Mouse (Mus musculus) left cerebral cortex, adult 2 months (tissue): Measurements from ENCODE around the gene Cbfa2t2. TPM values are rescaled to one million over a fixed set of nuclear protein-coding genes. Genes with fewer than 3 reads are reported as not detected.
A peak's percentile ranks its signal among the peaks of the same experiment; 100 is the strongest.

Experiments used
- DNase-seq, 2 experiments: peaks; one replicate each; pipeline ENCODE4 v3.0.0; 2021 to 2022; ENCODE audit warnings: low spot score in 2 of 2, mixed read lengths in 1 of 2; ENCODE audit errors: extremely low spot score in 1 of 2
- H3K27ac ChIP-seq: fragments of 200-600 bp; 2 replicates; pipeline ENCODE4 v1.8.1; 2022
- H3K4me3 ChIP-seq: fragments of 200-600 bp; 2 replicates; pipeline ENCODE4 v1.8.1; 2022
- CTCF ChIP-seq: fragments of 200-600 bp; IDR thresholded peaks from 2 replicates; pipeline ENCODE4 v1.8.1; 2022; ENCODE audit warnings: antibody characterized with exemption, mild to moderate bottlenecking, moderate library complexity
- intact Hi-C: fragments of 180-260 bp; cut with DNase I; formaldehyde crosslinking; loops from one replicate; pipeline ENCODE4 v1.15.1; 2025
- total RNA-seq, 2 experiments: library from RNA; stranded (reverse); gene quantifications; 2 replicates each; pipeline ENCODE4 v1.2.3; 2021

Cbfa2t2 gene
- total RNA-seq, 2 experiments from 2014 or later = 54.3 to 57.4 TPM

GRCm38 (mm10) chr2:154548688-154549087 is 112.4 kb downstream of the Cbfa2t2 start:
- intact Hi-C loops = no loop called here
- H3K27ac ChIP-seq = no peak overlapping the region
- no peak overlapping the region for H3K4me3 ChIP-seq
- TF ChIP-seq CTCF = no peak
- no peak for DNase-seq

DNA sequence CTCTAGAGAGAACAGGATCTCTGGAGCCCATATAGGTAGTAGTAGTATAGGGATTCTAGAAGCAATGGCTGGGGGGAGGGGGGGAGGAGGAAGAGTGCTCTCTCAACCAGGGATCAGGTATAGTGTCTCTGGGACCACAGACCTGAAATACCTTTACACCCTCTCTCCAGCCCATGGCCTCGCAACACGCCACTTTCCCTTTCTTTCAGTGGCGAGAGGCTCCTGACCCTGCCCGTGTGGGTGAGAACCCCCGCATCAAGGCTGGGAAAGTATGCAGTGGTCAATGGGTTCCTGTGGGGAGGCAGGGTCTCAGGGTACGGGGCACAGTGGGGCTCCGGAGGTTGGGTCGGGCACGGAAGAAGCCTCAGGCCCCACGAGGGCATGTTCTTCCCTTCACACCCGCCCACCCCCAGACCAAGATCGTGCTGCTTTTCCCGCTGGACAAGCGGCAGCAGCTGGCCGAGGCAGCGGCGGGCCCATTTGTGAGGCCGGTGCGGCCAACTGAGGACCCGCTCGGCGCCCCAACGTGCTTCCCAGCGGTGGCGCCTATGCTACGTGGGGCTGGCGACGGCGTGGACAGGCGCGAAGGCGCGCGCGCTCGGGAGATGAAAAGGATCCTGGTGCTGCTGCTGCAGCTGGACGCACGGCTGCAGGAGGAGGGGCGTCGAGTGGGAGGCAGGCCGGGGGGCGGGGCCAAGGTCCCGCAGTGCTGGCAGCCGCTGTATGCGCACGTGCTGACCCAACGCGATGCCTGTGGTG is 113.0 kb downstream of the Cbfa2t2 start:
- TF ChIP-seq CTCF = no peak
- DNase-seq = peak; percentile 60 to 73
- no peak overlapping the region for H3K27ac ChIP-seq

GRCm38 (mm10) chr2:154549886-154550189 is 113.6 kb downstream of the Cbfa2t2 start:
- intact Hi-C loops = no loop called here

More for the DNA sequence above, 113.0 kb downstream of the Cbfa2t2 start:
- peak overlapping the region; percentile 42 for H3K4me3 ChIP-seq
- intact Hi-C loops = no loop called here

DNA sequence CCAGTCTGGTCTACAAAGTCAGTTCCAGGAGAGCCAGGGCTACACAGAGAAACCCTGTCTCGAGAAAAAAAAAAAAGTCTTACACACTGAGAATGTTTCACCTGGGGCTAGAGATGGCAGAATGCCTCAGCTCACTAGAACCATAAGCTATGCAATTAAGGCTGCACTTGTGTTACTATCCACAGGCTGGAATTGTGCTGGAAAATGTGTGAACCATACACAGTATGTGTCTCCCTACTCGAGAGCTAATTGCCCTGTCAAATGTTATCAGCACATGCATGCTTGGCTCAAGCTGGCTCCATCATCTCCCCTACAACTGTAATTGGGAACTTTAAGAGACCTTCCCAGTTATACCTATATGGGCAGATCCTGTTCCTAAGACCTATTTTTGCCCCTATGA is 114.7 kb downstream of the Cbfa2t2 start:
- TF ChIP-seq CTCF = no peak
- Histone ChIP-seq H3K4me3 (no peak overlapping the region), H3K27ac (no peak overlapping the region)
- DNase-seq = no peak
- intact Hi-C loops = no loop called here

More at GRCm38 (mm10) chr2:154549886-154550189, 113.6 kb downstream of the Cbfa2t2 start:
- Histone ChIP-seq H3K27ac (no peak overlapping the region), H3K4me3 (peak overlapping the region; percentile 42)
- no peak; the same call in 1 of the 2 replicates for TF ChIP-seq CTCF
- no peak for DNase-seq

DNA sequence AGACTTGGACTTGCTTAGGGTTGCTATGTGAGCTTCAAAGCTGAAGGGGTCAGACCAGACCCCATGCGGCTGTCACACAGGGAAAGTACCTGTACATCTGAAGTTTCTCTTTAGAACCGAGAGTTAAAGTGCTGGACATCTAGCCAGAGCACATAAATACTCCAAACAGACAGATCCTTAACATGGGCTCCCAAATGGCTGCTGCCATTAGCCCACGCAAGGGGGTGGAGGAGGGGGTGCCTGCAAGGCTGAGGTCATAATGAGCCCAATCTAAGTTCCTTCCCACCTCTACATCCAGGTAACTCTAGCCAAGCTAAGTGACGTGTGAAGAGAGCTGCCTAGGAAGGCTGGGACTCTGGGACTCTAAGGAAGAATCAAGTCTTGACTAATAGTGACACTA is 115.2 kb downstream of the Cbfa2t2 start, which contains the start of gene Actl10:
Gene Actl10 (plus strand): TSS at position 301 of the 400 bp plus-strand sequence.
- H3K4me3 ChIP-seq = peak within 1 kb of the TSS; percentile 10; the same call in 1 of the 2 replicates
- intact Hi-C loops = no loop called here
- DNase-seq = no peak
- no peak for TF ChIP-seq CTCF
- peak within 1 kb of the TSS; percentile 45; the same call in 1 of the 2 replicates for H3K27ac ChIP-seq

GRCm38 (mm10) chr2:154551927-154552326 is 115.6 kb downstream of the Cbfa2t2 start:
- H3K27ac ChIP-seq = peak overlapping the region; percentile 45; the same call in 1 of the 2 replicates
- no peak for TF ChIP-seq CTCF
- DNase-seq = no peak
- intact Hi-C loops = no loop called here
- peak overlapping the region; percentile 10; the same call in 1 of the 2 replicates for H3K4me3 ChIP-seq

DNA sequence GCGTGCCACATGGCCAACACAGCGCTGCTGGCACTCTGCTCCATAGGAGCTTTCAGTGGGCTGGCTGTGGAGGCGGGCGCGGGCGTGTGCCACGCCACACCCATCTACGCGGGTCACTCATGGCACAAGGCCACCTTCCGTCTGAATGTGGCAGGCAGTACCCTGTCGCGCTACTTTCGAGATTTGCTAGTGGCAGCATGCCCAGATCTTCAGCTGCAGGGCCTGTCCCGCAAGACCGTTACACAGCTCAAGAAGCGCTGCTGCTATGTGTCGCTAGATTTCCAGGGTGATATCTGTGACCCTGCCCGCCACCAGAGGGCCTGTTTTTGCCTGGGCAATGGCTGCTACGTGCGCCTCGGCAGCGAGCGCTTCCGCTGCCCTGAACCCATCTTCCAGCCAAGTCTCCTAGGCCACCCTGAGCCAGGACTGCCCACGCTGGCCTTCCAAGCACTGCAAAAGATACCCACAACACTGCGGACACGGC is 116.2 kb downstream of the Cbfa2t2 start:
- DNase-seq = peak; percentile 56 to 63
- intact Hi-C loops = no loop called here
- H3K27ac ChIP-seq = peak overlapping the region; percentile 45; the same call in 1 of the 2 replicates
- H3K4me3 ChIP-seq = peak overlapping the region; percentile 10; the same call in 1 of the 2 replicates
- peak; percentile 59 for TF ChIP-seq CTCF

GRCm38 (mm10) chr2:154555235-154555634 is 119.0 kb downstream of the Cbfa2t2 start:
- peak; percentile 57 to 63 for DNase-seq
- intact Hi-C loops = loop anchor here (2.0 kb wide), 1 partner anchor 58 kb away; the partner anchor contains the start of genes 4930519P11Rik and Zfp341
- H3K4me3 ChIP-seq = peak overlapping the region; percentile 18; the same call in 1 of the 2 replicates
- no peak for TF ChIP-seq CTCF
- peak overlapping the region; percentile 66 for H3K27ac ChIP-seq

DNA sequence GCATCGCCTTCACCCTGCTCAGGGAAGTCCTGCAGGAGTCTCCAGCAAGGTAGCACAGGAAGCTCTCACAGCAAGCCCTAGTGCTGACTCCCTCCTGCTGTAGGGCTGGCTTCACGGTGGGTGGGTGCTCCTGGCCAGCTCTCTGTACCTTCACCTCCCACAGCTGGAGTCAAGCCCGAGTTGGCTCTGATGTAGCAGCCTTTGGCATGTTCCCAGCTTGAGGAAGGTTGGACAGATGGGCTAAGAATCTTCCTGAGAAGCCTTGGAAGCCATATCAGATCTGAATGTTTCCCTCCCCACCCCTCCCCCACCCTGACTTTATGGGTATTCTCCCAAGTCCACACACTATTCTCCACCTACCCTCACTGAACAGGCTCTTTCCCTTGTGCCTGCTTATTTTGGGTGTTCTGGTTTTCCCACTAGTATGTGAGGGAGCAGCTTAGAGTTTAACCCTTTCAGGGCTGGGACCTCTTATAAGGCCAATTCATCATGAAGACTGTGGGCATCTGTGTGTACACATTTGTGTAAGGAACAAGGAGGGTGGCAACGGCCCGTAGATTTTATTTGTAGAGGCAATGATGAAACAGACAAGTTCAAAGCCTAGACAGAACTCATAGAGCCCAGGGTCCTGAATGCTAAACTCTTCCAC is 121.0 kb downstream of the Cbfa2t2 start:
- intact Hi-C loops = loop anchor here (2.0 kb wide), 1 partner anchor 27 kb away; no protein-coding TSS in a partner anchor
- Histone ChIP-seq H3K4me3 (peak overlapping the region; percentile 72), H3K27ac (peak overlapping the region; percentile 83)
- TF ChIP-seq CTCF = no peak
- DNase-seq = no peak

DNA sequence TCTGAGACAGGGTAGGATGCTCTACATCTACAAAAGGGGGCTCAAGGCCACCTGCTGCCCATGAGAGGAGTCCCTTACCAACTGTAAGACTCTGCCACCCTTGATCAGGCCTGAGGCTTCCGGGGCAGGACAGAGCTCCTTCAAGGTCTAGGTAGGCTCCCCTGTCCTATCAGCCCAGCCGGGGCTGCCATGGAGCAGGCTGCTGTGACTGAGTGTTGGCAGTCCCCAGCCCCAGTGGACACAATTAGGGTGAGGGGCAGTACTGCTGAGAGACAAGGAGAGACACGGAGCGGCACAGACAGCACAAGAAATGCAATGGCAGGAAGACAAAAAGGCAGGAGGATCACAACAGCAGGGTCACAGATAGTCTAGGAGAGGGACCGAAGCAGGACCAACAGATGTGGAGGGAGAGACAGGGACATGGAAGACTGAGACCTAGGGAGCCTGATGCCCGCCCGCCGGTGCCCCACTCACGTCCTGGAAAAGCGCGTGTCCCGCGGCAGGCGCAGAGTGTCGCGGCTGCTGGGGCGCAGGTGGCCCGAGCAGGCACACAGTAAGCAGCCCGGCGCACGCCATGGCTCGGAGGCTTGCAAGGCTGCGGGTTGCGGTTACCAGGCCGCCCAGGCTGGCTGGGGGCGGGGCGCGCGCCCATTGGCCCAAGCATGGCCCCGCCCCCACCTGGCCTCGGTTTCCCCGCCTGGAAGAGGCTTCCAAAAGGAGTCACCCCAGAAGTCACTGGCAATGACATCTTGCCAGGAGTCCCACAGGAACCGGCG is 122.2 kb downstream of the Cbfa2t2 start, which contains the start of gene Necab3:
Gene Necab3 (minus strand): TSS at position 627 of the 776 bp plus-strand sequence.
- peak within 1 kb of the TSS; percentile 83 for H3K27ac ChIP-seq
- no peak for TF ChIP-seq CTCF
- H3K4me3 ChIP-seq = peak within 1 kb of the TSS; percentile 72
- intact Hi-C loops = no loop called here
- DNase-seq = peak; percentile 69 to 73

GRCm38 (mm10) chr2:154563612-154564170 is 127.4 kb downstream of the Cbfa2t2 start:
- intact Hi-C loops = no loop called here
- DNase-seq = no peak
- H3K27ac ChIP-seq = no peak overlapping the region
- no peak for TF ChIP-seq CTCF
- H3K4me3 ChIP-seq = no peak overlapping the region
